Mouse (Mus musculus) megakaryocyte, embryonic 14.5 days (primary cell): ENCODE data around the gene Eef1a1.

Experiments used
- FLI1 ChIP-seq: IDR thresholded peaks from 2 replicates; pipeline ENCODE4 v1.6.1; 2012; ENCODE audit warnings: low read length, inconsistent platforms, mixed read lengths
- GATA1 ChIP-seq: IDR thresholded peaks from 3 replicates; pipeline ENCODE4 v1.6.1; 2012; ENCODE audit warnings: mixed read lengths, low read length, inconsistent platforms, borderline replicate concordance

DNA sequence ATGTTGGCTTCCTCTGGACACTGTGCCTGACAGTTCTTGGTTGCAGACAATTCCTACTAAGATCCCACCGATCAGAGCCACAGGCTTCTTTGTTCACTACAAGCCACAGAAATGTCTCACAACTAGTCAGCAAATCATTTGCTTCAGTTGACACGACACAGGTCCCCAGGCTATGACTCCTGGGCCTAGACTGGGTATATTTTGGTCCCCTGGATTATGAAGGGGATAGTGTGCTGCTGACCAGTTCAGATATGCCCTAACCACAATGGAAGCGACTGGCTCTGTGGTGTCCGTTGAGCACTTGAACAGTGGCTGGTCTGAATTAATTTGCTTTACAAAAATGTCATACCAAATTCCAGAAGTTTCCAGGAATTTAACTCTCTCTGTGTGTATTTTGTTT is 25.7 kb upstream of the Eef1a1 start:
- no peak for TF ChIP-seq FLI1
- TF ChIP-seq GATA1, result no peak
